Mouse (Mus musculus) macrophage (primary cell): ENCODE data around the gene Etv3. TPM values are rescaled to one million over a fixed set of nuclear protein-coding genes. Genes with fewer than 3 reads are reported as not detected.
A peak's percentile ranks its signal among the peaks of the same experiment; 100 is the strongest.
"Not testable (repeated sequence)": the region's sequence is repeated elsewhere in the genome, so short reads cannot be mapped to it uniquely, and the experiment has no call there.

ENCODE experiments used
- H3K27ac ChIP-seq: fragments of 350-480 bp; formaldehyde crosslinking; 2 replicates; pipeline ENCODE4 v1.9.0; 2021
- H3K36me3 ChIP-seq: fragments of 350-480 bp; formaldehyde crosslinking; 2 replicates; pipeline ENCODE4 v1.9.0; 2021; ENCODE audit errors: inconsistent target
- H3K4me3 ChIP-seq: fragments of 350-480 bp; formaldehyde crosslinking; 2 replicates; pipeline ENCODE4 v1.9.0; 2021; ENCODE audit errors: inconsistent target
- H3K79me2 ChIP-seq: fragments of 350-480 bp; formaldehyde crosslinking; 2 replicates; pipeline ENCODE4 v1.9.0; 2021; ENCODE audit errors: inconsistent target
- WGBS: methylation state at CpG from one replicate; pipeline ENCODE4 v1.1.7; 2026; ENCODE audit warnings: inconsistent platforms; ENCODE audit not compliant: missing documents; 5-methylcytosine and 5-hydroxymethylcytosine counted together
- polyA plus RNA-seq: library from polyadenylated mRNA; stranded (reverse); fragments of 250-400 nt; gene quantifications from 3 replicates; pipeline ENCODE4 v1.2.4, GENCODE M21; 2018; ENCODE audit warnings: inconsistent platforms

Gene Etv3
- polyA plus RNA-seq, 1 experiment from 2014 or later, result 40.8 TPM

- no peak overlapping the region for H3K4me3 ChIP-seq
- peak overlapping the region; percentile 80 for H3K27ac ChIP-seq
- 38% methylated on average over 8 of the region's 8 CpGs for WGBS
- H3K36me3 ChIP-seq, result peaks cover 39% of the 10 kb centered on the region
- peaks cover 82% of the 10 kb centered on the region for H3K79me2 ChIP-seq
Observed at GRCm38 (mm10) chr3:87528841-87529240, 3.6 kb downstream of the Etv3 start.

GRCm38 (mm10) chr3:87529568-87529967 lies 4.4 kb downstream of the Etv3 start:
- peaks cover 89% of the 10 kb centered on the region for H3K79me2 ChIP-seq
- H3K4me3 ChIP-seq, result no peak overlapping the region
- 0% methylated on average over 11 of the region's 11 CpGs for WGBS
- peaks cover 46% of the 10 kb centered on the region for H3K36me3 ChIP-seq
- peak overlapping the region; percentile 80 for H3K27ac ChIP-seq

GRCm38 (mm10) chr3:87530234-87530633 lies 5.0 kb downstream of the Etv3 start:
- H3K4me3 ChIP-seq, result no peak overlapping the region
- WGBS, result 87% methylated on average over 3 of the region's 3 CpGs
- H3K36me3 ChIP-seq, result peaks cover 52% of the 10 kb centered on the region
- no peak overlapping the region for H3K27ac ChIP-seq
- H3K79me2 ChIP-seq, result peaks cover 96% of the 10 kb centered on the region

GRCm38 (mm10) chr3:87533667-87534378 lies 8.6 kb downstream of the Etv3 start:
- Histone ChIP-seq H3K27ac (no peak overlapping the region), H3K4me3 (no peak overlapping the region), H3K79me2 (peaks cover 100% of the 10 kb centered on the region), H3K36me3 (peaks cover 88% of the 10 kb centered on the region)
- WGBS, result 98% methylated on average over 7 of the region's 7 CpGs

GRCm38 (mm10) chr3:87538034-87538433 lies 12.8 kb downstream of the Etv3 start:
- 83% methylated on average over 10 of the region's 10 CpGs for WGBS
- Histone ChIP-seq H3K36me3 (peaks cover 63% of the 10 kb centered on the region), H3K79me2 (peaks cover 71% of the 10 kb centered on the region), H3K27ac (no peak overlapping the region), H3K4me3 (no peak overlapping the region)

- Histone ChIP-seq H3K4me3 (no peak overlapping the region), H3K27ac (no peak overlapping the region), H3K36me3 (peaks cover 43% of the 10 kb centered on the region), H3K79me2 (peaks cover 50% of the 10 kb centered on the region)
- WGBS, result 92% methylated on average over 11 of the region's 11 CpGs
Observed at GRCm38 (mm10) chr3:87540028-87540675, 14.9 kb downstream of the Etv3 start.

- Histone ChIP-seq H3K79me2 (peaks cover 44% of the 10 kb centered on the region), H3K4me3 (no peak overlapping the region), H3K27ac (no peak overlapping the region), H3K36me3 (peaks cover 38% of the 10 kb centered on the region)
- 93% methylated on average over 8 of the region's 8 CpGs for WGBS
Observed at GRCm38 (mm10) chr3:87540714-87541113, 15.5 kb downstream of the Etv3 start.

GRCm38 (mm10) chr3:87542481-87543215 lies 17.4 kb downstream of the Etv3 start:
- Histone ChIP-seq H3K27ac (no peak overlapping the region), H3K4me3 (no peak overlapping the region), H3K36me3 (peaks cover 18% of the 10 kb centered on the region), H3K79me2 (peaks cover 25% of the 10 kb centered on the region)
- 94% methylated on average over 7 of the region's 7 CpGs for WGBS

- 100% methylated on average over 2 of the region's 3 CpGs for WGBS
- Histone ChIP-seq H3K79me2 (no peaks in the 10 kb centered on the region), H3K36me3 (no peaks in the 10 kb centered on the region), H3K27ac (no peak overlapping the region), H3K4me3 (no peak overlapping the region)
Observed at GRCm38 (mm10) chr3:87545554-87545953, 20.3 kb downstream of the Etv3 start.

GRCm38 (mm10) chr3:87546291-87546721 lies 21.1 kb downstream of the Etv3 start:
- Histone ChIP-seq H3K27ac (no peak overlapping the region), H3K79me2 (no peaks in the 10 kb centered on the region), H3K36me3 (no peaks in the 10 kb centered on the region), H3K4me3 (no peak overlapping the region)
- 91% methylated on average over 10 of the region's 10 CpGs for WGBS

- WGBS, result 24% methylated on average over 14 of the region's 14 CpGs
- Histone ChIP-seq H3K27ac (no peak overlapping the region), H3K79me2 (no peaks in the 10 kb centered on the region), H3K4me3 (no peak overlapping the region), H3K36me3 (no peaks in the 10 kb centered on the region)
Observed at GRCm38 (mm10) chr3:87549908-87550307, 24.7 kb downstream of the Etv3 start.

GRCm38 (mm10) chr3:87552327-87552726 lies 27.1 kb downstream of the Etv3 start:
- no peak overlapping the region for H3K27ac ChIP-seq
- no peak overlapping the region for H3K4me3 ChIP-seq
- H3K79me2 ChIP-seq, result no peaks in the 10 kb centered on the region
- 91% methylated on average over 4 of the region's 4 CpGs for WGBS
- no peaks in the 10 kb centered on the region for H3K36me3 ChIP-seq

GRCm38 (mm10) chr3:87553196-87553935 lies 28.2 kb downstream of the Etv3 start:
- Histone ChIP-seq H3K27ac (no peak overlapping the region), H3K36me3 (no peaks in the 10 kb centered on the region), H3K4me3 (no peak overlapping the region), H3K79me2 (no peaks in the 10 kb centered on the region)
- WGBS, result 90% methylated on average over 11 of the region's 11 CpGs

GRCm38 (mm10) chr3:87554859-87555258 lies 29.7 kb downstream of the Etv3 start:
- not testable (repeated sequence) for H3K36me3 ChIP-seq, H3K79me2 ChIP-seq, H3K4me3 ChIP-seq, H3K27ac ChIP-seq
- WGBS, result 52% methylated on average over 4 of the region's 13 CpGs
